Mouse (Mus musculus) monocyte, adult 5-6 weeks (primary cell): ENCODE data around the gene Lrwd1. TPM values are rescaled to one million over a fixed set of nuclear protein-coding genes. Genes with fewer than 3 reads are reported as not detected.
A peak's percentile ranks its signal among the peaks of the same experiment; 100 is the strongest.
"Not testable (repeated sequence)": the region's sequence is repeated elsewhere in the genome, so short reads cannot be mapped to it uniquely, and the experiment has no call there.

Experiments
- ATAC-seq: fragments of 153-309, 156-312 bp; replicated peaks from 2 replicates; pipeline ENCODE4 v1.8.0; 2017; ENCODE audit warnings: mild to moderate bottlenecking; ENCODE audit not compliant: low TSS enrichment, insufficient number of reproducible peaks, severe bottlenecking, poor library complexity, low FRiP score
- total RNA-seq: library from RNA; stranded (forward); fragments of 200-1000, 200-491, 200-594 nt; gene quantifications from 3 replicates; pipeline ENCODE4 v1.2.3, GENCODE M21; 2017

The Lrwd1 gene
- 20.4 to 31.1 TPM (median 22.4 TPM) in 3 replicates for total RNA-seq

DNA sequence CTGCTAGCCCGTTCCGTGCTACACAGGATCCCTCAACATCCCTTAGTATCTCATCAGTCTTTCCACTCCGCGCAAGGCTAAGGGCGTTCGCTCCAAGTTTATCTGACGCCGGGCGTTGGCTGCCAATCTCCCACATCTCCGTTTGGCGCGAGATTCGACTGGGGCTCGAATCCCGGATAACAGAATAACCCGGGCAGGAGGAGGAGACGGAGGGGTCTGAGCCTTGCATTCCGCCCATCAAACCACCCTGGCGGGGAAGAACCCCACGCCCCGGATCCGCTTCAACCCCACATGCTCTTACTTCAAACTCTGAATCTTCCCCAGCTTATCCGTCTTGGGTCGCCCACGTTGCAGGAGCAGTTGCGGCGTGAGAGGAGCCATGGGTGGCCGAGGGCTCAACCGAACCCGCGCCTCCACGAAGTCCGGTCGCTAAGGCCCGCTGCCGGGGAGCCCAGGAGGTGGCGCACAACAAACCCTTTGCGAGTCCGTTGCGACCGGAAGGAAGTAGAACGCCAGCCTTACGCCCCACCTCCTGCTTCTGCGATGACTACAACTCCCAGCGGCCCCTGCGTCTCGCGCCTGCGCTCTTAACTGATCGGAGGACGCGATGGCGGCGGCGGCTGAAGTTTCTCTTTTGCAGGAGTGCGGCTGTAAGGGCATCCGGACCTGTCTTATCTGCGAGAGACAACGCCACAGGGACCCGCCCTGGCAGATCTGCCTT lies at the start of gene Lrwd1, which contains the start of gene Alkbh4:
Gene Lrwd1, minus strand, starts transcription at position 504 of the 721 bp plus-strand sequence.
Gene Alkbh4, plus strand, starts transcription at position 576 of the 721 bp plus-strand sequence.
- ATAC-seq = peak; percentile 88

DNA sequence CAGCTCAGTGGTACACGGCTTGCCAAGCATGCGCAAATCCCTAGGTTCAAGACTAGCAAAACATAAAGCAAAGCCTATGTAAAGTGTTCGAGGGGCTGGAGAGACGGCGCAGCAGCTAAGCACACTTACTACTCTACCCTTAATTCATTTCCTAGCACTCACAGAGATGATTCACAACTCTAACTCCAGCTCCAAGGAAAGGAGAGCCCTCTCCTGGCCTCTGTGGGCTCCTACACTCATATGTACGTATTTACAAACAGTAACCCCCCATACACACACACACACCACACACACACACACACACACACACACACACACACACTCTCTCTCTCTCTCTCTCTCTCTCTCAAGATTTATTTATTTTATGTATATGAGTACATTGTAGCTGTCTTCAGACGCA lies 47.9 kb upstream of the Lrwd1 start:
- ATAC-seq = no peak

DNA sequence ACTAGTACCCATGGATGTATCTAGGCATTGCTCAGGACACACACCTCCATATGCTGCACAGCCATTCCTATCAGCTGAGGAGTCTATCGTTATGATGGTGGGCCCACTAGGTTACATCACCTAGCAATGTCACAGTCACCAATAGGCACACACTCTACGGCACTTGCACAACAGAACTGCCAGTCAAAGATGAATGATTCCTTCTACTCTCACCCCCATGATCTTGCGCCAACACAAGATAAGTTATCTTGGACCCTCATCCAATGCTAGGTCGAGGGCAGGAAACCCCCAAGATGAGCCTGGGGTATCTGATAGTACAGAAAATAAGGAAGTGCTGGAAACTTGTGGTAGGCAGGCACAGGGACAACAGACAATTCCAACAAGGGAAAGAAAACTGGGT lies 47.0 kb upstream of the Lrwd1 start:
- ATAC-seq = no peak

- no peak for ATAC-seq
These were observed 46.2 kb upstream of the Lrwd1 start for GRCm38 (mm10) chr5:136182049-136182448.

GRCm38 (mm10) chr5:136181197-136181596 lies 45.3 kb upstream of the Lrwd1 start:
- ATAC-seq = no peak

DNA sequence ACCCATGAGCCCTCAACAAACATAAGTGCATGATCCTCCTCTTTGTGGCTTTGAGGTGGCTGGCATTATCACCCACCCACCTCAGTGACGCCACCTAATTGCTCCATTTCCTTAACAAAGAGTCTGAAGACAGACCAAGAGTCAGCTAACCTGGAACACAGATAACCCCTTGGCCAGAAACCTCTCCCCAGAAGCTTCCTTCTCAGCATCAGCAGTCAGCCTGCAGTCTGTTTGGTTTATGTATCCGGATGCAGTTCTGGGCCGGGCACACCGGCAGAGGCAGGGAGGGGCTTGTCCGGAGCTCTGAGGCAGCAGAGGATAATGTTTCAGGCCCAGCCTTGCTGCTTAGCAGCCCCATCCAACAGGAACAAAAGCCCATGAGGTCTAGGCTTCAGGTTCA lies 43.7 kb upstream of the Lrwd1 start:
- ATAC-seq = peak; percentile 32; the same call in 1 of the 2 replicates

GRCm38 (mm10) chr5:136173606-136174463 lies 38.0 kb upstream of the Lrwd1 start:
- no peak for ATAC-seq

DNA sequence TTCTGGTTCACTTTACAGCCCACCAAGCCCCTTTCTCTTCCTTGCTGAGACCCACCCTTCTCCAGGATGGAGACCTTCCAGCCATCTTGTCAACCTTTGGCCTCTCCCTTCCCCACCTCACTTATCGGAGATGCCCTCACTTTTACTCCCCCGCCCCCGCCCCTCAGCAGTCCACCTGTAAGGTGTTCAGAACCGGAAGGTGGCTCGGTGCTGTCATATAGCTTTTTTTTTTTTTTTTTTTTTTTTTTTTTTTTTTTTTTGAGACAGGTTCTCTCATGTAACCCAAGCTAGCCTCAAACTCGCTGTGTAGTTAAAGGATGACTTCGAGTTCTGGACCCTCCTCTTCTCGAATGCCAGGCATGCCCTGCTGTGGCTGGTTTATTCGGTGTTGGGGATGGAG lies 37.1 kb upstream of the Lrwd1 start:
- no peak for ATAC-seq

DNA sequence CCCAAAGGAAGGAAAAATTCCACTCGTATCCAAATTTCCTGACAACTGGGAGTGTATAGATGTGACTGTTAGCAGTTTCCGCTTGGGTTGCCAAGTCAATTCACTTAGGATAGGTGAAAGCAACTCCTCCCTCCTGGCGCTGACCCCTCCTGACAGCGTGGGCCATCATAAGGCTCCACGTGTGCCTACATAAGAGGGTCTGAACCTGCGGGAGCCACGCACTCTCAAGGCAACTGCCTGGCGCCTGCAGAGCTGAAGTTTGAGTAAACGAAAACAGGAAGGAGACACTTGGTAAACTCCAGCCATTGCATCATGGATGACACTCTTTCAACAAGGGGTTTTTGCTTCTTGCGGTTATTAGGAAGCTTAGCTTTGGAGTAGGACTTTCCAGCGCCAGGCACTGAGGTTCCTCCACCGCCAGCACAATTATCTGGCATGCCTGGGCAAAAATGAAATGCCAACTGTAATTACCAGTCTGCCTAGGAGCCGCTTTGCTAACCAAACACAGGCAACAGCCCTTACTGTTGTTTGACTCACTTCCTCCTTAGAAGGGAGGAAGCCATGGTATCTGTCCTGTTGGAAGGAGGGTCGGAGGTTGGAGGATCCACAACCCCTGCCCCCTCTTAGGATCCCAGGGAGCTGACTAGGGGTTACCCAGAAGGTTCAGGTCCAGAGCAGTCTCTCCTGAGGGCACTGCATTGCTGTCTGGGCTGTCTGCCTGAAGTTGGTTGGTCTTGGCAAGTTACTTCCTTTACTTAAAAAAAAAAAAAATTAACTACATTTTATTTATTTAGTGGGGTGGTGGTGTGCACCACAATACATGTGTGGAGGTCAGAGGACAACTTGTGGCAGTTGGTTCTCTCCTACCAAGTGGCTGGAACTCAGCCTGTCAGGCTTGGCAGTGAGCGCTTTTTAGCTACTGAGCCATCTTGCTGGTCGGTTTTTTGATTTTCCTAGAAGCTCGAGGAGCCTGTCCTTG lies 35.8 kb upstream of the Lrwd1 start:
- ATAC-seq = peak; percentile 68

- peak; percentile 58 for ATAC-seq
These were observed 34.9 kb upstream of the Lrwd1 start, which contains the start of gene Orai2 for GRCm38 (mm10) chr5:136170512-136171362. TSS of gene Orai2 (minus strand) at chr5:136170713.

DNA sequence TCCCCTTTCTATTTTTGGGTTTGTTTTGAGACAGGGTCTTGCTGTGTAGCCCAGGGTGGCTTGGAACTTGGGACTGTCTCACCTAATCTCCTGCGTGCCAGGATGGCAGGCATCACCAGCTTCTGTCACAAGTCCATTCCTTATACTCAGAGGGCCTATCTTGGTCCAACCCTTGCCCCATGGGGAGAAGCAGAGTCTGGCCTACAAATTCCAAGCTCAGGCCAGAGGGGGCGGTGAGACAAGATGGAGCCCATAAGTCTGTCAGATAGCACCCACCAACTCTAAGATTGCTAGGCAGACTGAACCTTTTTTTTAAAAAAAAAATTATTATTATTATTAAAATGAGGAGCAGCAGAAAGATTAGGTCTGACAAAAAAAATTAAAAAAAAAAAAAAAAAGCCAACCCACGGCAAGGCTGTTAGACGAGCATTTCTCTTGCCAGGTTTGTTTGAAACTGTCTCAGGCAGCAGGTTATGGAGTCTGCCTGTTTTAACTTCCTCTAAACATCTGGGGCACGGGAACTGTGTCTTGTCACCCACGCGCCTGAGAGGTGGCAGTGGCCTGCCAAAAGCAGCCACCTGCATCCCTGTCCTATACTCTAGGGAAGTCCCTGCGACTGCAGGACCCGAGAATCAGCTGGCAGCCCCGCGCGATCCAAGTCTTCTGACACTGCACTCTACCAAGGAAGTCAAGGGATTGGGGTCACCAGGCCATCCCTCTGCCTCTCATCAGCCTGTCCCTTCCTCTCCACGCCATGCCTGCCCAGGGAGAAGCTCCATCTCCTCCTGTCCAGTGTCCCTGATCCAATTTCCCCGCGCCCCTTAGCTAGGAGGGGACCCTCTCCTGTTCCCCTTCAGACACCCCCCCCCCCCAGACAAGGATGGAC lies 34.0 kb upstream of the Lrwd1 start:
- ATAC-seq = peak; percentile 18; the same call in 1 of the 2 replicates

GRCm38 (mm10) chr5:136168071-136168470 lies 32.2 kb upstream of the Lrwd1 start:
- no peak for ATAC-seq

DNA sequence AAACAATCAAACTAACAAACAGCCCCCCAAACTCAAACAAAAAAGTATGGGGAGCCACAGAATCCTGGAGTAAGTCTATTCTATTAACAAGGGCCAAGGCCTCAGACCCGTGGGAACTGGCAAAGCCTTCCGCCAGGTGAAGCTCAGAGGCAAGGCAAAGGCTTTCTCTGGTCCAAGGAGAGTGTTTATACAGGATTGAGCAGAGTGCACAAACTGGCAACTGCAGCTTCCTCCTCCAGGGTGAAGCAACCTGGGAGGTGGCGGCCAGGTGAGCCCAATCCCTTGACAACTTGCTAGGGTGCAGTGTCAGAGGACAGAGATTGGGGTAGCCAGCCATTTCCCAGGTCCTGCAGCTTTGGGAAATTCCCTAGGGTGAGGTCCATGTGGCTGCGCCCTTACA lies 31.4 kb upstream of the Lrwd1 start:
- ATAC-seq = no peak

DNA sequence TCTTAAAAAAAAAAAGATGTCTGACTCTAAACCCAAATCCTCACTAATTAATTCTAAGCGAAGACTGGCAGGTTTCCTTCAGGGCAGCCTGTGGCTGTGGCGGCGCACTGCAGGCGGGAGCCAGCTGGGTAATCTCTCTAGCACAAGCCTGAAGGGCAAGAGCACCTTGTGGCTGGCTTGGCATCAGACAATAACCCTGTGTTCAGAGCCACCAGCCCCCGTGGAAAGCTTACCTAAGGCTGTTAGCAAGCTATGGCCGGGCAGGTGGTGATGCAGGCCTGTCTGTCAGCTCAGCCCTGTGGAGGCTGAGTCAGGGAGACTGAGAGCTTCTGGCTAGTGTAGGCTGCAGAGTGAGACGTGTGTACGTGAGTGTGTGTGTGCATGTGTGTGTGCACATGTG lies 29.4 kb upstream of the Lrwd1 start:
- no peak for ATAC-seq

DNA sequence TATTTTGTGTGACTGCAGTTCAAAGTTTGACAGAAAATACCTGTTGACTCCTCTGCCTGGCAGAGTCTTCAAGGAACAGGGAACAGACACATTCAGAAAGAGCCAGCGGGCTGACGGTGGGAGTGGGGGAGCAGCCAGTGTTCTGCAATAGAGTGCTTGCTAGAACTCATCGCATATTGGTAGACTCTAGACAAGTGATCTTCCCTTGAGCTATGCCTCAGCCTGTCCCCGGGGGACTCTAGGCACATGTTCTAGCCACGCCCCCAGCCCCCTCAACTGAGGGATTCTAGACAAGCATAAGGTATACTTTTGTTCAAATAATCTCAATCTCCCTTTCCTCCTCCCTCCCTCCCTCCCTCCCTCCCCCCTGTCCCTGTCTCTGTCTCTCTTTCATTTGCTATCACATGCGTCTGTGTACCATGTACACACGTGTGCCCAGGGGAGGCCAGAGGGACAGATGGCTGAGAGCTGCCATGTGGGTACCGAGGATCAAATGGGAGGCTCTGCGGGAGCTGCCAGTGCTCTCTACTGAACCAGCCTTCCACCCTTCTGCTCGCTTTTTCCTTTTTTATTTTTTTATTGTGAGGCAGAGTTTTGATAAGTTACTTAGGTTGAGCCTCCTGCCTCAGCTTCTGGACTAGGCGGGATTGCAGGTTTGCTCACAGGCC lies 28.1 kb upstream of the Lrwd1 start:
- no peak for ATAC-seq

DNA sequence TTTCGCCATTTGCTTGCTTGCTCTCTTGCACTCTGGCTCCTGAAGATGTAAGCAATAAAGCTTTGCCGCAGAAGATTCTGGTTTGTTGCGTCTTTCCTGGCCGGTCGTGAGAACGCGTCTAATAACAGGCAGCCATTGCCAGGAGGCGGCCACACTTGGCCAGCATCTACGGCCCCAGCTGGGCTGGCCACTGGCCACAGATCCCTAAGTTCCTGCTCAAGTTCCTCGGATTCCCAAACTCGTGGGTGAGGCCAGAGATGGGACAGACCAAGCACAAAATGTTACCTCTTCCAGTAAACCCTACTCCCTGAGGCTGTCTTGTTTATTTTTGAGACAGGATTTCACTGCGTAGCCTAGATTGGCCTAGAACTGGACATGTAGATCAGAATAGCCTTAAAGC lies 24.2 kb upstream of the Lrwd1 start:
- ATAC-seq = not testable (repeated sequence)
